In genomic region chr15:27467641-27468040, GRCm38 (mm10) we compare ENCODE assay signal across 8 mouse cellular contexts. TPM values are rescaled to one million over a fixed set of nuclear protein-coding genes. Genes with fewer than 3 reads are reported as not detected.
DNase-seq lines count a peak whose midpoint lies in the region; ATAC-seq and TF ChIP-seq lines count a peak whose summit lies in the region.

No protein-coding gene starts in this region.

- no peak for TF ChIP-seq CTCF in kidney, postnatal 0 days (IDR thresholded peaks at IDR 0.05; ENCODE audit: low read depth)
- TF ChIP-seq CTCF in bone marrow, adult 2 months (IDR thresholded peaks at IDR 0.05; ENCODE audit: control insufficient read depth, insufficient read depth, low read length), result no peak

- H3K27ac ChIP-seq in kidney, postnatal 0 days, result no peak overlapping the region
- no peak overlapping the region for H3K27ac ChIP-seq in bone marrow, adult 2 months (ENCODE audit: control insufficient read depth, insufficient read depth, low read depth, low read length, poor library complexity)
- H3K27ac ChIP-seq in forebrain, embryonic 11.5 days (ENCODE audit: low read depth, low read length), result no peak overlapping the region
- no peak overlapping the region for H3K27ac ChIP-seq in limb, embryonic 14.5 days (replicated peaks; ENCODE audit: low read depth, low read length)

- no peak for DNase-seq in kidney, postnatal 0 days (ENCODE audit: low spot score)
- DNase-seq in kidney, postnatal 14 days, result no peak
- no peak for DNase-seq in forebrain, embryonic 11.5 days (ENCODE audit: low spot score)
- no peak for DNase-seq in limb, embryonic 14.5 days (ENCODE audit: low spot score)
- peak; percentile 30 for DNase-seq in retina, embryonic 14.5 days (ENCODE audit: low spot score)
- DNase-seq in urinary bladder, postnatal 36 days (ENCODE audit: low spot score in 2 of 2), result no peak
- no peak for DNase-seq in kidney, postnatal 36 days

- no peaks in the 10 kb centered on the region for H3K36me3 ChIP-seq in kidney, postnatal 0 days (ENCODE audit: insufficient read depth, low read length)
- no peaks in the 10 kb centered on the region for H3K36me3 ChIP-seq in forebrain, embryonic 11.5 days (ENCODE audit: control insufficient read depth, insufficient read depth, low read length)
- no peaks in the 10 kb centered on the region for H3K36me3 ChIP-seq in limb, embryonic 14.5 days (ENCODE audit: control insufficient read depth, insufficient read depth, low read length)

- H3K27me3 ChIP-seq in kidney, postnatal 0 days (ENCODE audit: insufficient read depth, low read length), result no peaks in the 10 kb centered on the region
- H3K27me3 ChIP-seq in forebrain, embryonic 11.5 days (ENCODE audit: control insufficient read depth, insufficient read depth, low read length), result peaks cover 2% of the 10 kb centered on the region; the same call in 1 of the 2 replicates
- peaks cover 12% of the 10 kb centered on the region for H3K27me3 ChIP-seq in limb, embryonic 14.5 days (ENCODE audit: control insufficient read depth, insufficient read depth, low read length)

- H3K9ac ChIP-seq in kidney, postnatal 0 days (ENCODE audit: low read depth, low read length), result no peak overlapping the region
- no peak overlapping the region; the same call in 1 of the 2 replicates for H3K9ac ChIP-seq in forebrain, embryonic 11.5 days (ENCODE audit: low read length)
- H3K9ac ChIP-seq in limb, embryonic 14.5 days (ENCODE audit: low read depth, low read length, severe bottlenecking), result no peak overlapping the region

- ATAC-seq in kidney, postnatal 0 days (replicated peaks; ENCODE audit: low FRiP score, low read depth), result no peak
- no peak for ATAC-seq in forebrain, embryonic 11.5 days (replicated peaks; ENCODE audit: low FRiP score)
- ATAC-seq in limb, embryonic 14.5 days (ENCODE audit: low FRiP score, low read depth), result no peak

- no peaks in the 10 kb centered on the region for H3K4me1 ChIP-seq in kidney, postnatal 0 days (replicated peaks; ENCODE audit: insufficient read depth, low read length)
- H3K4me1 ChIP-seq in bone marrow, adult 2 months (ENCODE audit: control insufficient read depth, insufficient read depth, low read length), result no peaks in the 10 kb centered on the region
- peaks cover 5% of the 10 kb centered on the region; the same call in 1 of the 2 replicates for H3K4me1 ChIP-seq in forebrain, embryonic 11.5 days (replicated peaks; ENCODE audit: control insufficient read depth, insufficient read depth, low read length)
- H3K4me1 ChIP-seq in limb, embryonic 14.5 days (ENCODE audit: control insufficient read depth, insufficient read depth, low read length), result 0 out of 2 replicates have a peak, but pooled peaks cover 7% of the 10 kb centered on the region

- H3K4me3 ChIP-seq in kidney, postnatal 0 days (replicated peaks; ENCODE audit: low read depth, low read length), result peak overlapping the region; percentile 81; the same call in 1 of the 2 replicates
- H3K4me3 ChIP-seq in bone marrow, adult 2 months (replicated peaks; ENCODE audit: control insufficient read depth, low read depth, low read length), result peak overlapping the region; percentile 82
- peak overlapping the region; percentile 71 for H3K4me3 ChIP-seq in forebrain, embryonic 11.5 days (ENCODE audit: low read depth, low read length)
- H3K4me3 ChIP-seq in limb, embryonic 14.5 days (replicated peaks; ENCODE audit: low read length), result peak overlapping the region; percentile 73

- H3K4me2 ChIP-seq in kidney, postnatal 0 days (ENCODE audit: low read length), result peak overlapping the region; percentile 93
- peak overlapping the region; percentile 86; the same call in 1 of the 2 replicates for H3K4me2 ChIP-seq in forebrain, embryonic 11.5 days (ENCODE audit: low read depth, low read length, severe bottlenecking)
- peak overlapping the region; percentile 67 for H3K4me2 ChIP-seq in limb, embryonic 14.5 days (replicated peaks; ENCODE audit: low read depth, low read length, severe bottlenecking)

- no peaks in the 10 kb centered on the region for H3K9me3 ChIP-seq in kidney, postnatal 0 days (replicated peaks; ENCODE audit: low read length)
- H3K9me3 ChIP-seq in forebrain, embryonic 11.5 days (ENCODE audit: control insufficient read depth, low read length), result no peaks in the 10 kb centered on the region
- no peaks in the 10 kb centered on the region for H3K9me3 ChIP-seq in limb, embryonic 14.5 days (ENCODE audit: control insufficient read depth, low read length)

- TF ChIP-seq POLR2A in bone marrow, adult 2 months (IDR thresholded peaks at IDR 0.05; ENCODE audit: borderline replicate concordance, control insufficient read depth, low read depth, low read length), result no peak
- no peak for TF ChIP-seq POLR2A in limb, embryonic 14.5 days (IDR thresholded peaks at IDR 0.05; ENCODE audit: borderline replicate concordance, extremely low read depth, insufficient read depth, insufficient read length)

- 18% methylated on average over 7 of the region's 7 CpGs for WGBS in kidney, postnatal 0 days
- WGBS in bone marrow, adult 2 months, result 17% methylated on average over 7 of the region's 7 CpGs
- 5% methylated on average over 7 of the region's 7 CpGs for WGBS in forebrain, embryonic 11.5 days
- 11% methylated on average over 7 of the region's 7 CpGs for WGBS in limb, embryonic 14.5 days

RNA-seq across cellular contexts. Expression of gene Ank, which starts 1.2 kb away (rescaled TPM):
- polyA plus RNA-seq in kidney, postnatal 0 days (2015; fragmentation: Nextera tagmentation; extraction: Ambion mirVana), result 10.0 and 11.0 TPM in 2 replicates
- polyA plus RNA-seq in bone marrow, adult 2 months (2011; ENCODE audit: insufficient read depth, insufficient read length, low replicate concordance, missing spikeins), result 20.7 and 26.7 TPM in 2 replicates
- polyA plus RNA-seq in forebrain, embryonic 11.5 days (2014; fragmentation: Nextera tagmentation; extraction: Ambion mirVana), result 6.8 and 7.5 TPM in 2 replicates
- 19.4 and 22.4 TPM in 2 replicates for polyA plus RNA-seq in limb, embryonic 14.5 days (2012; rRNA removed)
- polyA plus RNA-seq in limb, embryonic 14.5 days (2014; fragmentation: Nextera tagmentation; extraction: Ambion mirVana), result 11.3 and 12.3 TPM in 2 replicates
